Mouse (Mus musculus) lung, adult 2 months (tissue): ENCODE results near the gene Col1a2.

Source experiments
- CTCF ChIP-seq: fragments of 200-500 bp; IDR thresholded peaks from 2 replicates; pipeline ENCODE4 v1.5.1; 2011; ENCODE audit warnings: mild to moderate bottlenecking, low read length, control low read depth; ENCODE audit not compliant: insufficient read depth
- POLR2A ChIP-seq: fragments of 200-500 bp; IDR thresholded peaks from 2 replicates; pipeline ENCODE4 v1.6.1; 2011; ENCODE audit warnings: low read depth, mild to moderate bottlenecking, control low read depth, low read length, borderline replicate concordance; ENCODE audit errors: extremely low read depth

- TF ChIP-seq CTCF (no peak), POLR2A (no peak)
Observed at GRCm38 (mm10) chr6:4550549-4550915, 45.9 kb downstream of the Col1a2 start.
